Mouse (Mus musculus) bone marrow, adult 2 months (tissue): Measurements from ENCODE around the gene Tor4a.

Experiments used
- CTCF ChIP-seq: fragments of 200-500 bp; IDR thresholded peaks from 2 replicates; pipeline ENCODE4 v1.5.1; 2011; ENCODE audit warnings: low read length, control low read depth; ENCODE audit not compliant: control insufficient read depth, insufficient read depth
- POLR2A ChIP-seq: fragments of 200-500 bp; IDR thresholded peaks from 2 replicates; pipeline ENCODE4 v1.6.1; 2011; ENCODE audit warnings: low read depth, mild to moderate bottlenecking, control low read depth, low read length, borderline replicate concordance; ENCODE audit not compliant: control insufficient read depth

DNA sequence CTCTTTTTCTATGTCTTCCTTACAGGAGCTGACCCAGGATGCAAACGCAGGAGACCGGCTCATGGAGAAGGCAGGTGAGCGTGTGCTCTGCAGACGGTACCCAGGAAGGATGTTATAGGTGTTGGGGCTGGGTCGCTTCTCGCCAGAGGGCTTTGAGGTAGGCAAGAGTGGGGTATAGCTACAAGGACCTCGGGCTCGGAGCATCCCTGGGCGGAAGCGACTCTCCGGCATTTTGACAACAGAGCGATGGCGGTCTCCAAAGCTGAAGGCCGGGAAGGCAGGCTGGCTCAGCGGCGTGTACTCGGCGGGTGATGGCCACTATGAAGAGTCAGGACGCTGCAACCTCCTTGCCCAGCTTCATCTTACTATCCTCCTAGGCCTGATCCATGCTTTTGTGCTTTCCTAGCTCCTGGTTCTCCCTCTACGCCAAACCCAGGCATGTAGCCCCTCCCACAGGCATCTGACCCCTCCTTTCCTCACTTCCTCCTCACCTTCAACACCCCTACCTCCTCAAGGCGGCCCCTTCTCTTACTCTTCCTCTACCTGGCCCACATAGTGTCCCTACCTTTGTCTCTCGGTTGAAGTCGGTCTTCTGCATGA lies 16.7 kb upstream of the Tor4a start:
- no peak for TF ChIP-seq POLR2A
- TF ChIP-seq CTCF, result no peak
